Mouse (Mus musculus): ENCODE results near the gene Dnaja4. TPM values are rescaled to one million over a fixed set of nuclear protein-coding genes. Genes with fewer than 3 reads are reported as not detected.

The Dnaja4 gene
- polyA plus RNA-seq, 1 experiment from 2014 or later: 3.0 TPM

GRCm38 (mm10) chr9:54752201-54752943, 53.7 kb downstream of the Dnaja4 start:
- Histone ChIP-seq H3K27me3 (ENCODE audit: control insufficient read depth, insufficient read depth, low read length) (no peaks in the 10 kb centered on the region; the same call in 1 of the 2 replicates), H3K36me3 (ENCODE audit: control insufficient read depth, insufficient read depth, low read length) (no peaks in the 10 kb centered on the region), H3K9me3 (ENCODE audit: control insufficient read depth, low read length) (no peaks in the 10 kb centered on the region), H3K4me1 (ENCODE audit: control insufficient read depth, insufficient read depth, low read length) (no peaks in the 10 kb centered on the region), H3K4me3 (ENCODE audit: low read length) (no peak overlapping the region), H3K9ac (ENCODE audit: low read depth, low read length) (no peak overlapping the region; the same call in 1 of the 2 replicates), H3K4me2 (replicated peaks; ENCODE audit: low read depth, low read length) (no peak overlapping the region), H3K27ac (ENCODE audit: low read depth, low read length) (no peak overlapping the region)
- WGBS: 17% methylated on average over 21 of the region's 21 CpGs
- no peak for ATAC-seq (ENCODE audit: low FRiP score, low TSS enrichment)

- Histone ChIP-seq H3K4me2 (replicated peaks; ENCODE audit: low read depth, low read length) (no peak overlapping the region), H3K9me3 (ENCODE audit: control insufficient read depth, low read length) (no peaks in the 10 kb centered on the region), H3K36me3 (ENCODE audit: control insufficient read depth, insufficient read depth, low read length) (no peaks in the 10 kb centered on the region), H3K4me1 (ENCODE audit: control insufficient read depth, insufficient read depth, low read length) (no peaks in the 10 kb centered on the region), H3K4me3 (ENCODE audit: low read length) (no peak overlapping the region), H3K27ac (ENCODE audit: low read depth, low read length) (no peak overlapping the region), H3K27me3 (ENCODE audit: control insufficient read depth, insufficient read depth, low read length) (no peaks in the 10 kb centered on the region; the same call in 1 of the 2 replicates), H3K9ac (ENCODE audit: low read depth, low read length) (no peak overlapping the region)
- no peak for ATAC-seq (ENCODE audit: low FRiP score, low TSS enrichment)
- WGBS: 35% methylated on average over 11 of the region's 11 CpGs
These were observed 54.2 kb downstream of the Dnaja4 start for GRCm38 (mm10) chr9:54752944-54753295.

GRCm38 (mm10) chr9:54759592-54759991, 60.9 kb downstream of the Dnaja4 start:
- H3K36me3 ChIP-seq (ENCODE audit: control insufficient read depth, insufficient read depth, low read length): no peaks in the 10 kb centered on the region
- peaks cover 17% of the 10 kb centered on the region for H3K27me3 ChIP-seq (ENCODE audit: control insufficient read depth, insufficient read depth, low read length)
- H3K27ac ChIP-seq (ENCODE audit: low read depth, low read length): no peak overlapping the region
- H3K9ac ChIP-seq (ENCODE audit: low read depth, low read length): no peak overlapping the region
- H3K4me1 ChIP-seq (ENCODE audit: control insufficient read depth, insufficient read depth, low read length): 0 out of 2 replicates have a peak, but pooled peaks cover under 1% of the 10 kb centered on the region
- no peak for ATAC-seq (ENCODE audit: low FRiP score, low TSS enrichment)
- H3K4me3 ChIP-seq (ENCODE audit: low read length): no peak overlapping the region
- no peak overlapping the region for H3K4me2 ChIP-seq (replicated peaks; ENCODE audit: low read depth, low read length)
- H3K9me3 ChIP-seq (ENCODE audit: control insufficient read depth, low read length): no peaks in the 10 kb centered on the region
- WGBS: 50% methylated on average over 6 of the region's 6 CpGs

- peak overlapping the region; percentile 50; the same call in 1 of the 2 replicates for H3K4me3 ChIP-seq (ENCODE audit: low read length)
These were observed 65.4 kb downstream of the Dnaja4 start for GRCm38 (mm10) chr9:54764091-54764490.

GRCm38 (mm10) chr9:54764561-54765217, 66.0 kb downstream of the Dnaja4 start, which contains the start of gene Crabp1:
TSS of gene Crabp1 (plus strand) at chr9:54764748.
- peaks cover 33% of the 10 kb centered on the region for H3K27me3 ChIP-seq (ENCODE audit: control insufficient read depth, insufficient read depth, low read length)
- WGBS: under 1% methylated on average over 34 of the region's 45 CpGs
- peaks cover 24% of the 10 kb centered on the region for H3K4me1 ChIP-seq (ENCODE audit: control insufficient read depth, insufficient read depth, low read length)
- H3K9ac ChIP-seq (ENCODE audit: low read depth, low read length): peak within 1 kb of the TSS; percentile 37; the same call in 1 of the 2 replicates
- H3K4me2 ChIP-seq (replicated peaks; ENCODE audit: low read depth, low read length): peak within 1 kb of the TSS; percentile 71
- peak; percentile 43 for ATAC-seq (ENCODE audit: low FRiP score, low TSS enrichment)
- H3K36me3 ChIP-seq (ENCODE audit: control insufficient read depth, insufficient read depth, low read length): no peaks in the 10 kb centered on the region
- peak within 1 kb of the TSS; percentile 50 for H3K4me3 ChIP-seq (ENCODE audit: low read length)
- no peak within 1 kb of the TSS for H3K27ac ChIP-seq (ENCODE audit: low read depth, low read length)
- no peaks in the 10 kb centered on the region for H3K9me3 ChIP-seq (ENCODE audit: control insufficient read depth, low read length)

More at GRCm38 (mm10) chr9:54764091-54764490, 65.4 kb downstream of the Dnaja4 start:
- Histone ChIP-seq H3K27me3 (ENCODE audit: control insufficient read depth, insufficient read depth, low read length) (peaks cover 33% of the 10 kb centered on the region), H3K9me3 (ENCODE audit: control insufficient read depth, low read length) (no peaks in the 10 kb centered on the region), H3K36me3 (ENCODE audit: control insufficient read depth, insufficient read depth, low read length) (no peaks in the 10 kb centered on the region), H3K27ac (ENCODE audit: low read depth, low read length) (no peak overlapping the region), H3K4me2 (replicated peaks; ENCODE audit: low read depth, low read length) (peak overlapping the region; percentile 71), H3K9ac (ENCODE audit: low read depth, low read length) (no peak overlapping the region), H3K4me1 (ENCODE audit: control insufficient read depth, insufficient read depth, low read length) (peaks cover 20% of the 10 kb centered on the region; the same call in 1 of the 2 replicates)
- no peak for ATAC-seq (ENCODE audit: low FRiP score, low TSS enrichment)
- WGBS: 22% methylated on average over 12 of the region's 12 CpGs

GRCm38 (mm10) chr9:54765336-54766085, 66.8 kb downstream of the Dnaja4 start:
- Histone ChIP-seq H3K9me3 (ENCODE audit: control insufficient read depth, low read length) (no peaks in the 10 kb centered on the region), H3K4me1 (ENCODE audit: control insufficient read depth, insufficient read depth, low read length) (peaks cover 30% of the 10 kb centered on the region), H3K4me3 (ENCODE audit: low read length) (peak overlapping the region; percentile 50), H3K9ac (ENCODE audit: low read depth, low read length) (peak overlapping the region; percentile 37), H3K27me3 (ENCODE audit: control insufficient read depth, insufficient read depth, low read length) (peaks cover 33% of the 10 kb centered on the region), H3K36me3 (ENCODE audit: control insufficient read depth, insufficient read depth, low read length) (no peaks in the 10 kb centered on the region), H3K27ac (ENCODE audit: low read depth, low read length) (no peak overlapping the region), H3K4me2 (replicated peaks; ENCODE audit: low read depth, low read length) (peak overlapping the region; percentile 71)
- under 1% methylated on average over 41 of the region's 41 CpGs for WGBS
- ATAC-seq (ENCODE audit: low FRiP score, low TSS enrichment): 0 out of 2 replicates have a peak, but pooled peaks have one; percentile 2

Small RNA genes lying within 50 kb of the gene (microRNA-seq; reads per million reads assigned to microRNA genes)
- gene Mir5710: not detected

Other genes with a start within 250 kb of the Dnaja4 start
- gene Dmxl2, start 197.2 kb upstream of the Dnaja4 start, polyA plus RNA-seq (2014; fragmentation: Nextera tagmentation; extraction: Ambion mirVana): 7.4 and 9.1 TPM in 2 replicates
- not detected in 2 replicates for gene Sh2d7, start 159.9 kb upstream of the Dnaja4 start, polyA plus RNA-seq (2014; fragmentation: Nextera tagmentation; extraction: Ambion mirVana)
- gene Cib2, start 138.7 kb upstream of the Dnaja4 start, polyA plus RNA-seq (2014; fragmentation: Nextera tagmentation; extraction: Ambion mirVana): 20.0 and 20.6 TPM in 2 replicates
- gene Idh3a, start 112.5 kb upstream of the Dnaja4 start, polyA plus RNA-seq (2014; fragmentation: Nextera tagmentation; extraction: Ambion mirVana): 132 and 145 TPM in 2 replicates
- 2.2 and 3.0 TPM in 2 replicates for gene Acsbg1, start 37.0 kb upstream of the Dnaja4 start, polyA plus RNA-seq (2014; fragmentation: Nextera tagmentation; extraction: Ambion mirVana)
- gene Wdr61, start 35.6 kb downstream of the Dnaja4 start, polyA plus RNA-seq (2014; fragmentation: Nextera tagmentation; extraction: Ambion mirVana): 162 and 192 TPM in 2 replicates
- 103 and 140 TPM in 2 replicates for gene Crabp1, start 65.9 kb downstream of the Dnaja4 start, polyA plus RNA-seq (2014; fragmentation: Nextera tagmentation; extraction: Ambion mirVana)
- 26.7 and 49.9 TPM in 2 replicates for gene Ireb2, start 164.9 kb downstream of the Dnaja4 start, polyA plus RNA-seq (2014; fragmentation: Nextera tagmentation; extraction: Ambion mirVana)
- gene Hykk, start 218.4 kb downstream of the Dnaja4 start, polyA plus RNA-seq (2014; fragmentation: Nextera tagmentation; extraction: Ambion mirVana): 2.7 and 5.1 TPM in 2 replicates

Data from kidney, embryonic 14.5 days (tissue).